Mouse (Mus musculus) liver, adult 2 months (tissue): ENCODE results near the gene Syngr2.

Experiments used
- CTCF ChIP-seq: fragments of 200-500 bp; IDR thresholded peaks from 2 replicates; pipeline ENCODE4 v1.5.1; 2011; ENCODE audit warnings: low read depth, low read length, control low read depth
- POLR2A ChIP-seq: fragments of 200-500 bp; IDR thresholded peaks from 2 replicates; pipeline ENCODE4 v1.6.1; 2011; ENCODE audit warnings: low read length, control low read depth; ENCODE audit not compliant: insufficient read depth; ENCODE audit errors: extremely low read depth

DNA sequence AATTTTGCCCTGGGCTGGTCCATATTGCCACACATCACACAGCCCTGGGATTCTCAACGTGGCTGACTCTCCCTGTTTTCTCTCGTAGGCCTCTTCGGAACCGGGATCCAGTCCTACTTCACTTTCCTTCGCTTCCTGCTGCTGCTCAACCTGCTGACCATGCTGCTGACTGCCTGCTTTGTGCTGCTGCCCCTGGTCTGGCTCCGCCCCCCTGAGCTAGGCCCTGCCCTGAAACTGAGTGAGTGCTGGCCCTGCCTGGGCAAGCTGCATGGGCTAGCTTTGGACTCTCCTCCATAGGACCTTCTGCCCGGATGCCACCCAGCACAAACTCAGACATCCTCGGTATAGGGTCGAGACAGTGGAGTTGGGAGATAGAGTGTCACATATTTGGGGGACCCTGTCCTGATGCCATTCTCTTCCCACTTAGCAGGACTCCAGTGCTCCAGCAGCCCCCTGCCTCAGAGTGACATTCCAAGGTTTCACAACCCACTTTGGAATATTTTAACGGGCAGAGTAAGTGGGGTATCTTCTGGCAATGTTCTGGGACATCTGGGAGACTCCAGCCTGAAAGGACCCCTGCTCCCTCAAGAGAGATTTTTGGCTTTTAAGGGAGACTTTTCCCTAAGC is 25.7 kb upstream of the Syngr2 start:
- TF ChIP-seq POLR2A (no peak), CTCF (no peak)
